Mouse (Mus musculus): ENCODE results near the gene Cd83. TPM values are rescaled to one million over a fixed set of nuclear protein-coding genes. Genes with fewer than 3 reads are reported as not detected.

Gene Cd83
- polyA plus RNA-seq, 1 experiment from 2014 or later: 14.9 TPM

GRCm38 (mm10) chr13:43798655-43799054 is 14.1 kb downstream of the Cd83 start:
- H3K27ac ChIP-seq (ENCODE audit: low read length): no peak overlapping the region
- H3K4me2 ChIP-seq (replicated peaks; ENCODE audit: low read depth, low read length): no peak overlapping the region
- 80% methylated on average over 4 of the region's 4 CpGs for WGBS
- H3K4me3 ChIP-seq (ENCODE audit: low read depth, low read length): no peak overlapping the region
- no peaks in the 10 kb centered on the region for H3K9me3 ChIP-seq (ENCODE audit: control insufficient read depth, low read depth, low read length)
- H3K4me1 ChIP-seq (ENCODE audit: control insufficient read depth, insufficient read depth, low read length): peaks cover 5% of the 10 kb centered on the region; the same call in 1 of the 2 replicates
- ATAC-seq (ENCODE audit: insufficient number of reproducible peaks, insufficient read depth, low FRiP score, low read depth): no peak
- H3K36me3 ChIP-seq (ENCODE audit: control insufficient read depth, insufficient read depth, low read length): no peaks in the 10 kb centered on the region
- no peak overlapping the region for H3K9ac ChIP-seq (replicated peaks; ENCODE audit: low read depth, low read length)
- H3K27me3 ChIP-seq (ENCODE audit: control insufficient read depth, insufficient read depth, low read length): no peaks in the 10 kb centered on the region

- no peak overlapping the region for H3K27ac ChIP-seq (ENCODE audit: low read length)
- no peaks in the 10 kb centered on the region for H3K27me3 ChIP-seq (ENCODE audit: control insufficient read depth, insufficient read depth, low read length)
- H3K9me3 ChIP-seq (ENCODE audit: control insufficient read depth, low read depth, low read length): no peaks in the 10 kb centered on the region
- no peak overlapping the region for H3K9ac ChIP-seq (replicated peaks; ENCODE audit: low read depth, low read length)
- no peak for ATAC-seq (ENCODE audit: insufficient number of reproducible peaks, insufficient read depth, low FRiP score, low read depth)
- H3K4me1 ChIP-seq (ENCODE audit: control insufficient read depth, insufficient read depth, low read length): peaks cover 5% of the 10 kb centered on the region; the same call in 1 of the 2 replicates
- H3K4me2 ChIP-seq (replicated peaks; ENCODE audit: low read depth, low read length): no peak overlapping the region
- H3K36me3 ChIP-seq (ENCODE audit: control insufficient read depth, insufficient read depth, low read length): no peaks in the 10 kb centered on the region
- no peak overlapping the region for H3K4me3 ChIP-seq (ENCODE audit: low read depth, low read length)
These were observed 15.6 kb downstream of the Cd83 start for GRCm38 (mm10) chr13:43800136-43800535.

GRCm38 (mm10) chr13:43801961-43802360 is 17.4 kb downstream of the Cd83 start:
- Histone ChIP-seq H3K4me1 (ENCODE audit: control insufficient read depth, insufficient read depth, low read length) (peaks cover 5% of the 10 kb centered on the region; the same call in 1 of the 2 replicates), H3K36me3 (ENCODE audit: control insufficient read depth, insufficient read depth, low read length) (no peaks in the 10 kb centered on the region), H3K4me3 (ENCODE audit: low read depth, low read length) (no peak overlapping the region), H3K27me3 (ENCODE audit: control insufficient read depth, insufficient read depth, low read length) (no peaks in the 10 kb centered on the region), H3K9me3 (ENCODE audit: control insufficient read depth, low read depth, low read length) (no peaks in the 10 kb centered on the region), H3K9ac (replicated peaks; ENCODE audit: low read depth, low read length) (no peak overlapping the region), H3K27ac (ENCODE audit: low read length) (0 out of 2 replicates have a peak overlapping the region, but pooled peaks have one; percentile 22), H3K4me2 (replicated peaks; ENCODE audit: low read depth, low read length) (no peak overlapping the region)
- WGBS: 47% methylated on average over 3 of the region's 3 CpGs
- peak; percentile 28; the same call in 1 of the 2 replicates for ATAC-seq (ENCODE audit: insufficient number of reproducible peaks, insufficient read depth, low FRiP score, low read depth)

- Histone ChIP-seq H3K27ac (ENCODE audit: low read length) (no peak overlapping the region), H3K9me3 (ENCODE audit: control insufficient read depth, low read depth, low read length) (no peaks in the 10 kb centered on the region), H3K4me2 (replicated peaks; ENCODE audit: low read depth, low read length) (no peak overlapping the region), H3K27me3 (ENCODE audit: control insufficient read depth, insufficient read depth, low read length) (no peaks in the 10 kb centered on the region), H3K4me1 (ENCODE audit: control insufficient read depth, insufficient read depth, low read length) (peaks cover 5% of the 10 kb centered on the region; the same call in 1 of the 2 replicates), H3K36me3 (ENCODE audit: control insufficient read depth, insufficient read depth, low read length) (no peaks in the 10 kb centered on the region), H3K9ac (replicated peaks; ENCODE audit: low read depth, low read length) (no peak overlapping the region), H3K4me3 (ENCODE audit: low read depth, low read length) (no peak overlapping the region)
- WGBS: 82% methylated on average over 8 of the region's 8 CpGs
- no peak for ATAC-seq (ENCODE audit: insufficient number of reproducible peaks, insufficient read depth, low FRiP score, low read depth)
These were observed 18.0 kb downstream of the Cd83 start for GRCm38 (mm10) chr13:43802361-43803137.

- no peak overlapping the region for H3K9ac ChIP-seq (replicated peaks; ENCODE audit: low read depth, low read length)
- no peaks in the 10 kb centered on the region for H3K36me3 ChIP-seq (ENCODE audit: control insufficient read depth, insufficient read depth, low read length)
- H3K4me2 ChIP-seq (replicated peaks; ENCODE audit: low read depth, low read length): no peak overlapping the region
- ATAC-seq (ENCODE audit: insufficient number of reproducible peaks, insufficient read depth, low FRiP score, low read depth): no peak
- H3K4me1 ChIP-seq (ENCODE audit: control insufficient read depth, insufficient read depth, low read length): peaks cover 5% of the 10 kb centered on the region; the same call in 1 of the 2 replicates
- H3K27me3 ChIP-seq (ENCODE audit: control insufficient read depth, insufficient read depth, low read length): no peaks in the 10 kb centered on the region
- H3K9me3 ChIP-seq (ENCODE audit: control insufficient read depth, low read depth, low read length): no peaks in the 10 kb centered on the region
- H3K4me3 ChIP-seq (ENCODE audit: low read depth, low read length): no peak overlapping the region
- WGBS: 91% methylated on average over 3 of the region's 3 CpGs
- H3K27ac ChIP-seq (ENCODE audit: low read length): no peak overlapping the region
These were observed 20.1 kb downstream of the Cd83 start for GRCm38 (mm10) chr13:43804648-43805047.

- no peak overlapping the region for H3K9ac ChIP-seq (replicated peaks; ENCODE audit: low read depth, low read length)
- H3K27ac ChIP-seq (ENCODE audit: low read length): no peak overlapping the region
- H3K36me3 ChIP-seq (ENCODE audit: control insufficient read depth, insufficient read depth, low read length): no peaks in the 10 kb centered on the region
- WGBS: 86% methylated on average over 5 of the region's 5 CpGs
- no peaks in the 10 kb centered on the region for H3K27me3 ChIP-seq (ENCODE audit: control insufficient read depth, insufficient read depth, low read length)
- H3K4me1 ChIP-seq (ENCODE audit: control insufficient read depth, insufficient read depth, low read length): peaks cover 5% of the 10 kb centered on the region; the same call in 1 of the 2 replicates
- no peaks in the 10 kb centered on the region for H3K9me3 ChIP-seq (ENCODE audit: control insufficient read depth, low read depth, low read length)
- ATAC-seq (ENCODE audit: insufficient number of reproducible peaks, insufficient read depth, low FRiP score, low read depth): no peak
- H3K4me3 ChIP-seq (ENCODE audit: low read depth, low read length): no peak overlapping the region
- H3K4me2 ChIP-seq (replicated peaks; ENCODE audit: low read depth, low read length): no peak overlapping the region
These were observed 20.7 kb downstream of the Cd83 start for GRCm38 (mm10) chr13:43805159-43805758.

GRCm38 (mm10) chr13:43806371-43807271 is 22.0 kb downstream of the Cd83 start:
- Histone ChIP-seq H3K36me3 (ENCODE audit: control insufficient read depth, insufficient read depth, low read length) (no peaks in the 10 kb centered on the region), H3K4me2 (replicated peaks; ENCODE audit: low read depth, low read length) (no peak overlapping the region), H3K9ac (replicated peaks; ENCODE audit: low read depth, low read length) (no peak overlapping the region), H3K9me3 (ENCODE audit: control insufficient read depth, low read depth, low read length) (no peaks in the 10 kb centered on the region), H3K4me1 (ENCODE audit: control insufficient read depth, insufficient read depth, low read length) (peaks cover 5% of the 10 kb centered on the region; the same call in 1 of the 2 replicates), H3K4me3 (ENCODE audit: low read depth, low read length) (no peak overlapping the region), H3K27me3 (ENCODE audit: control insufficient read depth, insufficient read depth, low read length) (no peaks in the 10 kb centered on the region), H3K27ac (ENCODE audit: low read length) (no peak overlapping the region)
- ATAC-seq (ENCODE audit: insufficient number of reproducible peaks, insufficient read depth, low FRiP score, low read depth): no peak
- 64% methylated on average over 14 of the region's 14 CpGs for WGBS

GRCm38 (mm10) chr13:43807272-43807675 is 22.7 kb downstream of the Cd83 start:
- H3K27ac ChIP-seq (ENCODE audit: low read length): no peak overlapping the region
- no peak overlapping the region for H3K4me3 ChIP-seq (ENCODE audit: low read depth, low read length)
- H3K4me2 ChIP-seq (replicated peaks; ENCODE audit: low read depth, low read length): no peak overlapping the region
- no peaks in the 10 kb centered on the region for H3K27me3 ChIP-seq (ENCODE audit: control insufficient read depth, insufficient read depth, low read length)
- 90% methylated on average over 3 of the region's 3 CpGs for WGBS
- H3K9ac ChIP-seq (replicated peaks; ENCODE audit: low read depth, low read length): no peak overlapping the region
- ATAC-seq (ENCODE audit: insufficient number of reproducible peaks, insufficient read depth, low FRiP score, low read depth): no peak
- no peaks in the 10 kb centered on the region for H3K36me3 ChIP-seq (ENCODE audit: control insufficient read depth, insufficient read depth, low read length)
- H3K4me1 ChIP-seq (ENCODE audit: control insufficient read depth, insufficient read depth, low read length): peaks cover 5% of the 10 kb centered on the region; the same call in 1 of the 2 replicates
- H3K9me3 ChIP-seq (ENCODE audit: control insufficient read depth, low read depth, low read length): no peaks in the 10 kb centered on the region
